ENCODE assay signal across 1 mouse cellular context in genomic region chr15:98738796-98739195, GRCm38 (mm10).
TF ChIP-seq lines count a peak whose summit lies in the region.

No protein-coding gene starts in this region.

TF ChIP-seq in MEL, 35 proteins besides CTCF, POLR2A, EP300 and RAD21:
- no peak for TF ChIP-seq MEF2A (IDR thresholded peaks at IDR 0.05; ENCODE audit: extremely low read depth, insufficient replicate concordance, low read depth, low read length, poor library complexity, severe bottlenecking)
- peak; percentile 14; the same call in 1 of the 2 replicates for TF ChIP-seq SMC3 (IDR thresholded peaks at IDR 0.05; ENCODE audit: low read depth, low read length)
- no peak for TF ChIP-seq ZNF384 (IDR thresholded peaks at IDR 0.05; ENCODE audit: low read depth, low read length)
